Mouse (Mus musculus) hindbrain, embryonic 13.5 days (tissue): ENCODE results near the gene Zfp57. TPM values are rescaled to one million over a fixed set of nuclear protein-coding genes. Genes with fewer than 3 reads are reported as not detected.

Experiments
- ATAC-seq: fragments of 200-750 bp; cut with Nextera tagmentation; 2 replicates; pipeline ENCODE4 v1.8.0; 2017; ENCODE audit warnings: moderate TSS enrichment; ENCODE audit not compliant: low FRiP score
- H3K27ac ChIP-seq: fragments of 300-500 bp; sonication (generic); 2 replicates; pipeline ENCODE4 v1.5.1; 2015; ENCODE audit warnings: inconsistent platforms, mild to moderate bottlenecking, moderate library complexity
- H3K27me3 ChIP-seq: fragments of 300-500 bp; sonication (generic); 2 replicates; pipeline ENCODE4 v1.6.1; 2015; ENCODE audit warnings: mild to moderate bottlenecking, inconsistent platforms
- H3K36me3 ChIP-seq: fragments of 300-500 bp; sonication (generic); 2 replicates; pipeline ENCODE4 v1.6.1; 2015; ENCODE audit warnings: mild to moderate bottlenecking, inconsistent platforms
- H3K4me1 ChIP-seq: fragments of 300-500 bp; sonication (generic); replicated peaks from 2 replicates; pipeline ENCODE4 v1.6.1; 2015; ENCODE audit warnings: inconsistent platforms
- H3K4me2 ChIP-seq: fragments of 300-500 bp; sonication (generic); 2 replicates; pipeline ENCODE4 v1.6.1; 2015; ENCODE audit warnings: inconsistent platforms, mild to moderate bottlenecking, moderate library complexity
- H3K4me3 ChIP-seq: fragments of 300-500 bp; sonication (generic); 2 replicates; pipeline ENCODE4 v1.5.1; 2015; ENCODE audit warnings: mild to moderate bottlenecking, inconsistent platforms
- H3K9ac ChIP-seq: fragments of 300-500 bp; sonication (generic); 2 replicates; pipeline ENCODE4 v1.6.1; 2015; ENCODE audit warnings: mild to moderate bottlenecking, inconsistent platforms
- H3K9me3 ChIP-seq: fragments of 300-500 bp; sonication (generic); 2 replicates; pipeline ENCODE4 v1.6.1; 2016; ENCODE audit warnings: inconsistent platforms
- WGBS: fragments of 180-500 bp; shearing (Covaris S2); methylation state at CpG from one replicate; pipeline ENCODE4 v1.1.7; 2015; 5-methylcytosine and 5-hydroxymethylcytosine counted together
- polyA plus RNA-seq: library from polyadenylated mRNA; unstranded; fragments of >200 nt; fragmentation: Nextera tagmentation; extraction: Ambion mirVana; gene quantifications from 2 replicates; pipeline ENCODE4 v1.2.1, GENCODE M21; 2015

The Zfp57 gene
- 270 and 287 TPM in 2 replicates for polyA plus RNA-seq

DNA sequence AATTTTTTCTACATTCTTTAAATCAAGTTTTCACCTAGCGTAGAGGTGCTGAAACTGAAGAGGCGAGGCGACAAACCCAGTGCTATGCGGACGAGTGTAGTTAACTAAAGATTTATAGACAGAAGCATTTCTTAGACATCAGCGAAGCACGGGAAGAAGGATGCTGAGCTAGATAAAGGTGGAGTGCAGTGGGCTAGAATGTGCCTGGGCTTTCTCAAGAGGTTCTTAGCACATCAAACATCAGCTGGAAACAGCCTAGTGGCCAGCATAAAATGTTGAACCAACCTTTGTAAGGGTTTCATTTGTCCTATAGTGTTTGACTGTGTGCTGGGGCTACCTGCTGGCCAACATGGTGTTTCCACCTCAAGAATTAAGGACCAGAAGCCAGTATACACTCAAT lies at the start of gene Zfp57:
Gene Zfp57 (plus strand): TSS at position 301 of the 400 bp plus-strand sequence.
- Histone ChIP-seq H3K4me2 (peak within 1 kb of the TSS; percentile 66), H3K9ac (peak within 1 kb of the TSS; percentile 39; the same call in 1 of the 2 replicates), H3K27me3 (no peaks in the 10 kb centered on the region), H3K36me3 (peaks cover 12% of the 10 kb centered on the region), H3K4me1 (peaks cover 20% of the 10 kb centered on the region), H3K9me3 (no peaks in the 10 kb centered on the region), H3K27ac (peak within 1 kb of the TSS; percentile 98; the same call in 1 of the 2 replicates), H3K4me3 (peak within 1 kb of the TSS; percentile 86)
- ATAC-seq, result no peak
- 97% methylated on average over 7 of the region's 7 CpGs for WGBS

DNA sequence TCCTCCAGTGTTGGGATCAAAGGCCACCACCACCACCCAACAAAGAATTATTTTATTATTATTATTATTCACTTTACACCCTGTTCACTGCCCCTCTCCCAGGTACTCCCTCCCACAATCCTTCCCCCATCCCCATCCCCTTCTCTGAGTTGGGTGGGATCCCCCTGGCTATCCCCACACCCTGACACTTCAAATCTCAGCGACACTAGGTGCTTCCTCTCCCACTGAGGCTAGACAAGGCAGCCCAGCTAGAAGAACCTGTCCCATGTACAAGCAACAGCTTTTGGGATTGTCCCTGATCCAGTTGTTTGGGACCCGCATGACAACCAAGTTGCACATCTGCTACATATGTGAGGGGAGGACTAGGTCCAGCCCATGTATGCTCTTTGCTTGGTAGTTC lies 48.3 kb upstream of the Zfp57 start:
- 92% methylated on average over 2 of the region's 2 CpGs for WGBS
- Histone ChIP-seq H3K36me3 (peaks cover 21% of the 10 kb centered on the region), H3K4me2 (no peak overlapping the region), H3K4me1 (peaks cover 29% of the 10 kb centered on the region), H3K27me3 (no peaks in the 10 kb centered on the region), H3K9ac (no peak overlapping the region), H3K4me3 (no peak overlapping the region), H3K9me3 (no peaks in the 10 kb centered on the region), H3K27ac (no peak overlapping the region)
- no peak for ATAC-seq

DNA sequence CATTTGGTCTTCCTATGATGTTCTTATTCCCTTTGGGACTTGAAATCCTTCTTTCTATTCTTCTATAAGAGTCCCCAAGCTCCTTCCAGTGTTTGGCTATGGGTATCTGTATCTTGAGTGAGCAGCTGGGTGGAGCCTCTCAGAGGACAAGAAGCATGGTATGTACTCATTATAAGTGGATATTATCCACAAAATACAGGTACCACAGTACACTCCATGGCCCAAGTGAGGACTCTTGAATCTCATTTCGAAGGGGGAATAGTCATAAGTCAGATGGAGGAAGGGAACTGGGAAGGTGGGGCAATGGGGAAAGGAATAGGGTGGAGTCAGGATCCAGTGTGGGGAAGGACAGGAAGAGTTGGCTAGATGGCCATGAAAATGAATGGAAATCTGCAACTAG lies 47.9 kb upstream of the Zfp57 start:
- H3K4me3 ChIP-seq, result no peak overlapping the region

DNA sequence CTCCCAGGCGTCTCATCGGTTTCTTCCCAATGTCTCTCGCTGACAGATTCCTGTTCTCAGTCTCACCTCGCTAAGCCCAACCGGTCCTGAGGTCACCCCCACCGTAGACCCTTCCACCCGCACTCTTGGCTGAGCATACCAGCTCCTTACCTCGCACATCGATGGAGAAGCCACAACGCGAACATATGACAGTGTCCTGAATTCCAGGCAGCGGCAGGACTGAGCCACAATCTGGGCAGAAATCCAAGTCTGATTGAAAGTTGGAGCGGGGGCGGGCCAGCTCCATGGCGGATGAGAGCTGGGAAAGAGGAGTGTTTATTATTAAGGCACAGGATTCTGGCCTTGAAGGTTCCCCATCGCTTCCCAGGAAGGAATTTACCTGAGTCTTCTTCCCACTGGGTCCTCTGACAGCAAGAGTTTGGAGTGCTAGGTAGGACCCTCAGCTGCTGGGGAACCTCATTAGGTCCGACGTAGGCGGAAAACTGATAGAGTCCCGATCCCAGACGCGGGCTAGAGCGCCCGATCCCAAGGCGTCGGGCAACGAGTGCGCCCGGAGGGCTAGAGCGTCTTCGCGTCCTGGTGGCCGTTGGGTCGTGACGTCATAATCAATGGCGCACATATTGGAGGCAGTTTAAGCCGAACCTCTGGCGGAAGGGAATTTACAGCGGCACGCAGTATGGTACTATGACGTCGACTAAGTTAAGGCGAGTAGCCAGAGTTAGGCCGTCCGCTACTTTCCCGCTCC lies 42.8 kb upstream of the Zfp57 start, which contains the start of the genes Znrd1 and Znrd1as:
Gene Znrd1 (minus strand): TSS at position 561 of the 745 bp plus-strand sequence.
Gene Znrd1as (plus strand): TSS at position 594 of the 745 bp plus-strand sequence.
- H3K36me3 ChIP-seq, result peaks cover 6% of the 10 kb centered on the region; the same call in 1 of the 2 replicates
- H3K4me2 ChIP-seq, result peak within 1 kb of the TSS; percentile 70
- peak within 1 kb of the TSS; percentile 85 for H3K9ac ChIP-seq
- peaks cover 23% of the 10 kb centered on the region for H3K4me1 ChIP-seq
- peak within 1 kb of the TSS; percentile 87 for H3K27ac ChIP-seq
- WGBS, result under 1% methylated on average over 46 of the region's 46 CpGs
- H3K27me3 ChIP-seq, result no peaks in the 10 kb centered on the region
- ATAC-seq, result peak; percentile 98
- H3K4me3 ChIP-seq, result peak within 1 kb of the TSS; percentile 69
- no peaks in the 10 kb centered on the region for H3K9me3 ChIP-seq

More for the DNA sequence above, 47.9 kb upstream of the Zfp57 start:
- Histone ChIP-seq H3K9me3 (no peaks in the 10 kb centered on the region), H3K4me2 (no peak overlapping the region), H3K4me1 (peaks cover 29% of the 10 kb centered on the region), H3K36me3 (peaks cover 21% of the 10 kb centered on the region), H3K27me3 (no peaks in the 10 kb centered on the region), H3K27ac (no peak overlapping the region), H3K9ac (no peak overlapping the region)
- ATAC-seq, result no peak
- 90% methylated on average over 1 of the region's 1 CpGs for WGBS

DNA sequence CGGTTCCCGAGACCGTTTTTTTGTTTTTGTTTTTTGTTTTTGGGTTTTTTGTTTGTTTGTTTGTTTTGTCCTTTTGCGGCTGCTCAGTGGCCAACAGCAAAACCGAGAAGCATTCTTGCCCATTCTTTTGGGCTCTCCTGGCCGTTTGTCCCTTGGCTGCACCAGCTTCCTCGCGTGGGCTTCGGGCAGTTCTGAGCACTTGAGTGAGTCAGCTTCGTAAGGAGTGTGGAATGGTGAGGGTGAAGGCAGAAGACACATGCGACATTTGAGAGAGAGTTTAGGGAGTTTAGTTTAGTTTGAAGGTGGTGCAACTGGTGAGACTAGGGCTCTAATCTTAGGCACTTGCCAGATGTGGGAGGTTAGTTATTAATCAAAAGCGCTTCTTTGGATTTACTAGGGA lies 42.1 kb upstream of the Zfp57 start:
- H3K4me3 ChIP-seq, result peak overlapping the region; percentile 69
- no peaks in the 10 kb centered on the region for H3K27me3 ChIP-seq
- H3K4me1 ChIP-seq, result peaks cover 23% of the 10 kb centered on the region
- H3K36me3 ChIP-seq, result peaks cover 6% of the 10 kb centered on the region; the same call in 1 of the 2 replicates
- H3K4me2 ChIP-seq, result peak overlapping the region; percentile 70
- 10% methylated on average over 12 of the region's 12 CpGs for WGBS
- peak overlapping the region; percentile 78 for H3K27ac ChIP-seq
- ATAC-seq, result peak; percentile 43
- H3K9me3 ChIP-seq, result no peaks in the 10 kb centered on the region
- H3K9ac ChIP-seq, result peak overlapping the region; percentile 77

GRCm38 (mm10) chr17:36961125-36961524 lies 39.8 kb upstream of the Zfp57 start:
- no peak overlapping the region for H3K4me2 ChIP-seq
- H3K9ac ChIP-seq, result no peak overlapping the region
- no peak overlapping the region for H3K4me3 ChIP-seq
- H3K27me3 ChIP-seq, result no peaks in the 10 kb centered on the region
- H3K27ac ChIP-seq, result no peak overlapping the region
- H3K36me3 ChIP-seq, result peaks cover 3% of the 10 kb centered on the region; the same call in 1 of the 2 replicates
- H3K4me1 ChIP-seq, result peaks cover 23% of the 10 kb centered on the region
- no peak for ATAC-seq
- H3K9me3 ChIP-seq, result no peaks in the 10 kb centered on the region
- WGBS, result 80% methylated on average over 1 of the region's 1 CpGs

DNA sequence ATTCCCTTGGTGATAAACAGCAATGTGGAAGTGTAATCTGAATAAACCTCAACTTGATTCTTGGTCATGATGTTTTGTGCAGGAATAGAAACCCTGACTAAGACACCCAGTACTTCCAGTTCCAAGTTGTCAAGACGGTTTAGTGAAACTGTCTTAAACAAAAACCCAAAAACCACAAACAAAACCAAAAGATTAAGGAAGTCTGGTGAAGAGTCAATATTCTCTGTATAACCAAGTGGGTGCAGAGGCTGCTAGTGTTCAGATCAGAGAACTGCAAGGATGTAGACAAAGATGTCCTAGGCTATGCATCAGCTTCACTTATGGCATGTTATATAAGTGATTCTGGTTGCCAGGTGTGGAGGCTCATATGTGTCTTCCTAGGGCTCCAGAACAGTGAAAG lies 34.1 kb upstream of the Zfp57 start:
- ATAC-seq, result no peak
- H3K4me3 ChIP-seq, result no peak overlapping the region
- no peak overlapping the region for H3K9ac ChIP-seq
- no peaks in the 10 kb centered on the region for H3K36me3 ChIP-seq
- H3K9me3 ChIP-seq, result no peaks in the 10 kb centered on the region
- H3K27ac ChIP-seq, result no peak overlapping the region
- H3K4me2 ChIP-seq, result no peak overlapping the region
- H3K4me1 ChIP-seq, result no peaks in the 10 kb centered on the region
- no peaks in the 10 kb centered on the region for H3K27me3 ChIP-seq
- 83% methylated on average over 1 of the region's 1 CpGs for WGBS

DNA sequence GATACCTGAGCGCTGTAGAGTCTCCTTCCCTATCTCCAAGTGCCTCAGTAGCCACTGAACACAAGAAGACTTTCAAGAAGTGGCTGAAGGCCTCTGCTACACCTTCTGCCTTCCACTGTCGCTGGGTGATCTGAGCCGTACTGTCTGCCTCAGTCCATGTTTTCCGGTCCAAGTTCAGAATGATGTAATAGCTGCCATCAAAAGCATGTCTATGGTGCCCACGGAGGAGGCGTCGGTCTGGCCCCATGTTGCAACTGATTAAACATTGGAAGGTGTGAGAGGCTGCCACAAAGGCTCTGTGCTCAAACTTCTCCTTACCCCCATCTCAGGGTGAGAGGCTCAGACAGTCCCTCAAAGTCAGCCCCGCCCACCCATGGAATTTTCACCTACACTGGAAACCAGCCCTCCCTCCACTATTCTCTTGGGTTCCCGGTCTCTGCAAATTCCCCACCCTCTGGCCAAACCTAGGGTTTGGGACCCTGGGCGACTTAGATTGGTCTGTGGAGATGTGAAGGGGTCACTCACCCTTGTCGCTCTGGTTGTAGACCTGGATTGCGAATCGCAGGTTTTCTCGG lies 30.6 kb upstream of the Zfp57 start:
- WGBS, result 85% methylated on average over 14 of the region's 14 CpGs
- Histone ChIP-seq H3K9ac (no peak overlapping the region), H3K27me3 (no peaks in the 10 kb centered on the region), H3K36me3 (no peaks in the 10 kb centered on the region), H3K27ac (no peak overlapping the region), H3K4me1 (no peaks in the 10 kb centered on the region), H3K9me3 (no peaks in the 10 kb centered on the region), H3K4me3 (no peak overlapping the region), H3K4me2 (no peak overlapping the region)
- ATAC-seq, result no peak

- no peak for ATAC-seq
- no peaks in the 10 kb centered on the region for H3K36me3 ChIP-seq
- 92% methylated on average over 6 of the region's 6 CpGs for WGBS
- no peaks in the 10 kb centered on the region for H3K27me3 ChIP-seq
- H3K4me2 ChIP-seq, result no peak overlapping the region
- no peak overlapping the region for H3K27ac ChIP-seq
- no peaks in the 10 kb centered on the region for H3K4me1 ChIP-seq
- no peaks in the 10 kb centered on the region for H3K9me3 ChIP-seq
- no peak overlapping the region for H3K4me3 ChIP-seq
- no peak overlapping the region for H3K9ac ChIP-seq
Measured at GRCm38 (mm10) chr17:36971172-36971850, 29.7 kb upstream of the Zfp57 start.

DNA sequence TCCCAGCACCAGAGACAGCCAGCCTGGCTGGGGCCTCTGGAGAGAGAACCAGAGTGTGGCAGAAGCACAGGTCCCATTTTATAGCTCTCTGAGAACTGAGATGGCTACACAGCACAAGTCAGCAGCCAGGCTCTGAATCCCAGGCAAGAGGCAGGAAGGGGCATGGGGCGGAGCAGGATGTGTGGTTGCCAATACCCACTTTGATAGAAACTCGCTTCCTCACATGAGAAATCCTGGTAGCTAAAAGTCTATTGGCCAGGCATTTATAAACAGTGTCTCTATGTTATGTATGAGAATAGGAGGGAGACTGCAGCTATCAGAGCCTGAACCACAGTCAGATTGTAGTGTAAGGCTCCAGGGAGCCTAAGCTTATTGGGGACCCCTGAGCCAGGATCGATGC lies 28.2 kb upstream of the Zfp57 start:
- Histone ChIP-seq H3K27ac (no peak overlapping the region), H3K4me2 (no peak overlapping the region), H3K4me1 (no peaks in the 10 kb centered on the region), H3K27me3 (no peaks in the 10 kb centered on the region), H3K36me3 (no peaks in the 10 kb centered on the region), H3K9ac (no peak overlapping the region), H3K4me3 (no peak overlapping the region), H3K9me3 (no peaks in the 10 kb centered on the region)
- no peak for ATAC-seq
- 81% methylated on average over 3 of the region's 3 CpGs for WGBS

DNA sequence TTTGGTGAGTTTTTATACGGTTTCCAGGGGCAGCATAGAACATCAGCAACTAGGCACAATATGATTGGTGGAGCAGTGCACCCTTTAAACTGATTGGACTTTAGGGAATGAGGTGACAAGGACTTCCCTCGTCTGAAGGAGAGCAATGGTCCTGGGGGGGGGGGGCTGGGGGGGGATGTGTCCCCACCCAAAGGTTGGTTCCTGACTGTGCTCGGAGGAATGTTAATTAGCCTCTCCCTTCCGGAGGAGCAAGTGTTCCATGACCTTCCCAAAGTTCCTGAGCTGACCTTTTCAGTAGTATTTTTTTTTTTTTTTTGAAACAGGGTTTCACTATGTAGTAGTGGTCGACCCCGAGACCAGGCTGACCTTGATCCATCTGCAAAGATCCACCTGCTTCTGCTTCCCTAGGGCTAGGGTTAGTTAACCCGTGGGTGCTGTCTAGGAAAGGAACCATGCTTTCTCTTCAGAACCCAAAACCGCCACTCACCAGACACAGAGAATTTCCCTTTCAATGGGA lies 27.6 kb upstream of the Zfp57 start:
- Histone ChIP-seq H3K27ac (no peak overlapping the region), H3K9ac (no peak overlapping the region), H3K36me3 (no peaks in the 10 kb centered on the region), H3K27me3 (no peaks in the 10 kb centered on the region), H3K4me1 (no peaks in the 10 kb centered on the region), H3K4me2 (no peak overlapping the region), H3K4me3 (no peak overlapping the region), H3K9me3 (no peaks in the 10 kb centered on the region)
- 79% methylated on average over 8 of the region's 8 CpGs for WGBS
- ATAC-seq, result no peak

DNA sequence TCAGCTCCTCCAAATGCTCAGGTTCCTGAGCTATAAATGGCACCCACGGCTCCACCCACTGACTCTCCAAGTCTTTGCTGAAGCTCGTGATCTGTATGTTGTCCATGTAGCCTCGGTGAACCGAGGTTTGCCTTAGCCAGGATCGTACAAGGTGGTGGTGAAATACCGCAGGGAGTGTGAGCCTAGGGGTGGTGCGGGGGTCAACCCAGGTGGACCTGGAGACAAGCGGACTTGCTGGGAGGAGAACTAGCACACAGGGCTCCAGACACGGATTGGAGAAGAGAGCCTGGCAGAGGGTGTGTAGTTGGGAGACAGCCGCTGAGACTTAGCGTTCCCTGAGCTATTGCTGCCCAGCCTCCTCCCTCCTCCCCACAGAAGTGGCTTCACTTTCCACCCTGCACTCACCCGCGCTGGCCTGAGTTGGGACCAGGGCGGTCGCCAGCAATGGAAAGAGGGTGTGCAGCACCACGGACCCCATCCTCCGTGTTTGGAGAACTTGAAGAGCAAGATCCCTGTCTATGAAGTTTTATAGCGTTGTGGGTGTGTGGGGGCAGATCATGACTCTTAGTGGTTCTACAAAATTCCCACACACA lies 19.6 kb upstream of the Zfp57 start, which contains the start of gene 2410137M14Rik:
Gene 2410137M14Rik (minus strand): TSS at position 17 of the 593 bp plus-strand sequence.
- Histone ChIP-seq H3K36me3 (no peaks in the 10 kb centered on the region), H3K4me3 (no peak within 1 kb of the TSS), H3K9ac (no peak within 1 kb of the TSS), H3K4me2 (0 out of 2 replicates have a peak within 1 kb of the TSS, but pooled peaks have one; percentile 15), H3K27ac (no peak within 1 kb of the TSS), H3K4me1 (peaks cover 3% of the 10 kb centered on the region; the same call in 1 of the 2 replicates), H3K9me3 (no peaks in the 10 kb centered on the region), H3K27me3 (peaks cover 18% of the 10 kb centered on the region)
- WGBS, result 20% methylated on average over 18 of the region's 18 CpGs
- ATAC-seq, result 0 out of 2 replicates have a peak, but pooled peaks have one; percentile 49
